Comparison of ENCODE assay signal across 23 mouse cellular contexts in the genomic region with DNA sequence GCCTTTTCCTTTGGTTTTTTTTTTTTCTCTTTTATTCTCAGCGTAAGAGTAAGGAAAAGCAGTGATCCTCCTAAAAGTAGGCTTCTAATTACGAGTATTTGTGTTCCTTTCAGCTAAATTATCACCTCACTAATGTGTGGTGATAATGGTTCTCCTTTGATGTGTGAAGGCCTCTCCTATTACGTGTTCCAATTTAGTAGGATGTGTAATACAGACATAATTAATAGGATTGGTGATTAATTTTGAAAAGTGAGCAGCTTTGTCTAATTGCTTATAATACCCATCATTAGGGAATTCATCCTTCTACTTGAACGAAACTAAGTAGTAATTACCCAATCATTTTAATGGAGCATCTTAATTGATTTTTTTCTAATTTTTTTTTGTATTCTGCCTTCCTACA.
DNase-seq lines count a peak whose midpoint lies in the region; ATAC-seq lines count a peak whose summit lies in the region.
"Had no signal": no experiment of that assay in that cellular context is flagged by ENCODE, and none has a peak within 500 bp of the region (broad histone marks: within the 10 kb centered on the region; RNA-seq: fewer than 3 reads in every experiment).

No protein-coding gene starts in this region.

- no peaks in the 10 kb centered on the region; the same call in 1 of the 2 replicates for H3K36me3 ChIP-seq in hindbrain, embryonic 15.5 days
- no peaks in the 10 kb centered on the region for H3K36me3 ChIP-seq in hindbrain, embryonic 11.5 days (ENCODE audit: control insufficient read depth, insufficient read depth, low read length)
- 0 out of 2 replicates have a peak, but pooled peaks cover 12% of the 10 kb centered on the region for H3K36me3 ChIP-seq in neural tube, embryonic 13.5 days
- H3K36me3 ChIP-seq in forebrain, embryonic 13.5 days (ENCODE audit: poor library complexity, severe bottlenecking): no peaks in the 10 kb centered on the region
- H3K36me3 ChIP-seq: liver, embryonic 13.5 days had no signal

- no peaks in the 10 kb centered on the region for H3K9me3 ChIP-seq in hindbrain, embryonic 15.5 days
- H3K9me3 ChIP-seq in hindbrain, embryonic 11.5 days (ENCODE audit: control insufficient read depth, low read length): no peaks in the 10 kb centered on the region
- H3K9me3 ChIP-seq in neural tube, embryonic 13.5 days: no peaks in the 10 kb centered on the region
- H3K9me3 ChIP-seq in forebrain, embryonic 13.5 days (replicated peaks): no peaks in the 10 kb centered on the region
- H3K9me3 ChIP-seq: embryonic facial prominence, embryonic 10.5 days; embryonic facial prominence, embryonic 15.5 days; heart, embryonic 13.5 days; hindbrain, embryonic 13.5 days; kidney, embryonic 15.5 days; liver, embryonic 13.5 days; neural tube, embryonic 12.5 days; stomach, embryonic 15.5 days had no signal

- WGBS in hindbrain, embryonic 15.5 days: 62% methylated on average over 4 of the region's 4 CpGs
- WGBS in hindbrain, embryonic 11.5 days: 86% methylated on average over 4 of the region's 4 CpGs
- WGBS in neural tube, embryonic 13.5 days: 49% methylated on average over 4 of the region's 4 CpGs
- 28% methylated on average over 4 of the region's 4 CpGs for WGBS in forebrain, embryonic 13.5 days

- H3K9ac ChIP-seq in hindbrain, embryonic 15.5 days: no peak overlapping the region
- H3K9ac ChIP-seq in hindbrain, embryonic 11.5 days (ENCODE audit: low read depth, low read length): no peak overlapping the region
- H3K9ac ChIP-seq in neural tube, embryonic 13.5 days: no peak overlapping the region
- H3K9ac ChIP-seq in forebrain, embryonic 13.5 days: no peak overlapping the region
- H3K9ac ChIP-seq: embryonic facial prominence, embryonic 15.5 days; heart, embryonic 13.5 days; hindbrain, embryonic 13.5 days; kidney, embryonic 15.5 days; liver, embryonic 13.5 days; neural tube, embryonic 12.5 days; stomach, embryonic 15.5 days had no signal

- 0 out of 2 replicates have a peak overlapping the region, but pooled peaks have one; percentile 30 for H3K27ac ChIP-seq in hindbrain, embryonic 15.5 days (replicated peaks)
- H3K27ac ChIP-seq in hindbrain, embryonic 11.5 days (ENCODE audit: low read depth, low read length): no peak overlapping the region
- H3K27ac ChIP-seq in neural tube, embryonic 13.5 days (replicated peaks): 0 out of 2 replicates have a peak overlapping the region, but pooled peaks have one; percentile 33
- 0 out of 2 replicates have a peak overlapping the region, but pooled peaks have one; percentile 51 for H3K27ac ChIP-seq in forebrain, embryonic 13.5 days
- H3K27ac ChIP-seq: embryonic facial prominence, embryonic 10.5 days; embryonic facial prominence, embryonic 15.5 days; heart, embryonic 13.5 days; kidney, embryonic 15.5 days; liver, embryonic 13.5 days; macrophage; neural tube, embryonic 12.5 days; stomach, embryonic 15.5 days had no signal

- no peak overlapping the region for H3K4me3 ChIP-seq in hindbrain, embryonic 15.5 days
- H3K4me3 ChIP-seq in hindbrain, embryonic 11.5 days (ENCODE audit: low read depth, low read length): no peak overlapping the region
- H3K4me3 ChIP-seq in neural tube, embryonic 13.5 days: no peak overlapping the region
- H3K4me3 ChIP-seq in forebrain, embryonic 13.5 days: no peak overlapping the region
- H3K4me3 ChIP-seq: embryonic facial prominence, embryonic 10.5 days; embryonic facial prominence, embryonic 15.5 days; heart, embryonic 13.5 days; hindbrain, embryonic 13.5 days; kidney, embryonic 15.5 days; liver, embryonic 13.5 days; neural tube, embryonic 12.5 days; stomach, embryonic 15.5 days had no signal

- no peaks in the 10 kb centered on the region for H3K27me3 ChIP-seq in hindbrain, embryonic 15.5 days
- H3K27me3 ChIP-seq in hindbrain, embryonic 11.5 days (ENCODE audit: control insufficient read depth, insufficient read depth, low read length): no peaks in the 10 kb centered on the region
- no peaks in the 10 kb centered on the region for H3K27me3 ChIP-seq in neural tube, embryonic 13.5 days
- peaks cover 19% of the 10 kb centered on the region; the same call in 1 of the 2 replicates for H3K27me3 ChIP-seq in forebrain, embryonic 13.5 days
- H3K27me3 ChIP-seq: embryonic facial prominence, embryonic 15.5 days; heart, embryonic 13.5 days; hindbrain, embryonic 13.5 days; kidney, embryonic 15.5 days; liver, embryonic 13.5 days; neural tube, embryonic 12.5 days; stomach, embryonic 15.5 days had no signal

- ATAC-seq in hindbrain, embryonic 15.5 days (ENCODE audit: low FRiP score, low read depth): no peak
- no peak for ATAC-seq in hindbrain, embryonic 11.5 days (ENCODE audit: low FRiP score)
- 0 out of 2 replicates have a peak, but pooled peaks have one; percentile 23 for ATAC-seq in neural tube, embryonic 13.5 days (ENCODE audit: low read depth)
- ATAC-seq in forebrain, embryonic 13.5 days: peak; percentile 55; the same call in 1 of the 2 replicates
- ATAC-seq: lung, postnatal 0 days had no signal

- no peak overlapping the region for H3K4me2 ChIP-seq in hindbrain, embryonic 15.5 days
- no peak overlapping the region for H3K4me2 ChIP-seq in hindbrain, embryonic 11.5 days (replicated peaks; ENCODE audit: low read depth, low read length)
- H3K4me2 ChIP-seq in neural tube, embryonic 13.5 days: no peak overlapping the region
- no peak overlapping the region for H3K4me2 ChIP-seq in forebrain, embryonic 13.5 days
- H3K4me2 ChIP-seq: embryonic facial prominence, embryonic 15.5 days; heart, embryonic 13.5 days; hindbrain, embryonic 13.5 days; kidney, embryonic 15.5 days; liver, embryonic 13.5 days; neural tube, embryonic 12.5 days; stomach, embryonic 15.5 days had no signal

- H3K4me1 ChIP-seq in hindbrain, embryonic 15.5 days (replicated peaks): peaks cover 29% of the 10 kb centered on the region
- H3K4me1 ChIP-seq in hindbrain, embryonic 11.5 days (replicated peaks; ENCODE audit: control insufficient read depth, insufficient read depth, low read length): no peaks in the 10 kb centered on the region; the same call in 1 of the 2 replicates
- peaks cover 48% of the 10 kb centered on the region for H3K4me1 ChIP-seq in neural tube, embryonic 13.5 days (replicated peaks)
- H3K4me1 ChIP-seq in forebrain, embryonic 13.5 days: peaks cover 17% of the 10 kb centered on the region
- H3K4me1 ChIP-seq: neural tube, embryonic 12.5 days; stomach, embryonic 15.5 days had no signal

- no peak for DNase-seq in hindbrain, embryonic 11.5 days (ENCODE audit: low spot score)
- DNase-seq in neural tube, embryonic 10.5 days (ENCODE audit: extremely low spot score, low spot score): no peak
- DNase-seq in spleen, adult 12 weeks (ENCODE audit: low spot score): no peak
- no peak for DNase-seq in lung, postnatal 25 days (ENCODE audit: low spot score)
- DNase-seq: adrenal gland, postnatal 25 days; heart, postnatal 10 days; kidney, adult 18-20 months; kidney, postnatal 25 days; liver, embryonic 13.5 days; lung, adult 18-20 months; right cerebral cortex, postnatal 14 days had no signal

Comparison
In these comparisons a context has a peak if more than half of its experiments do, and no peak if none do; other contexts are left out.
1. ATAC-seq: peak in neural tube, embryonic 13.5 days (single experiment) and forebrain, embryonic 13.5 days (single experiment); none in hindbrain, embryonic 15.5 days (single experiment) and hindbrain, embryonic 11.5 days (single experiment).